Mouse (Mus musculus): Measurements from ENCODE around the gene Hsd11b2.

- no peak for TF ChIP-seq GATA1 (IDR thresholded peaks at IDR 0.05; ENCODE audit: low read length)
- TF ChIP-seq TAL1 (IDR thresholded peaks at IDR 0.05; ENCODE audit: low read length): no peak
Measured at GRCm38 (mm10) chr8:105521995-105522769, 3.6 kb downstream of the Hsd11b2 start.

Data from erythroblast, embryonic 14.5 days (primary cell).